In the genomic region with DNA sequence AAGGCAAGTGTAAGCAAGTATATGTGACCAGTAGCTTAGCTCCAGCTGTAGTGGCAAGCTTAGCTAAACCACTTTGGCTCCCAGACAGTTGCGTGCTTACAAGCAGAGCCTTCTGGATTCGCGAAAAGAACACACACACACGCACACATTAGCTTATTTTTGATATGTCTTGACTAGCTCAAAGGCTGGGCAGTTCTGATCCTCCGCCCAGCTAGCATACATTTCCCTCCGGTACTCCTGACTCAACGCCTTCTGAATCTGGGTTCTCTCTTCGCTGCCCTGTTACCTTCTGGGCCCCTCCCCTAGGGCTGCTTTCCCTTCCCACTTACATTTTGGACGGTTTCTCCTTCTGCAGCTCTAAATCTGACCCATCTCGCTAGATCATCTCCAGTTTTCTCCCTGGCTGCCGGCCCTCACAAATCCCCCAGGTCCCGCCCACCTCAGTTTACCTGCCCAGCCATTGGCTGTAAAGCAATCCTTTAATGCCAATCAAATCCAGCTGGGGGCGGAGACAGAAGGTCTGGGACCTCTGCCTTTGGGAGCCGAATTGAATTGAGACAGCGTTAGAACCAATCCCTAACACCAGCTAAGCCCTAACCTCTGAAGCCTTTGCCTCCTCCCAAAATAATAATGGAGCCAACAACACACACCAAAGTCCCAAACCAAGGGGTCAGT, we compare ENCODE assay signal across 9 mouse cellular contexts. TPM values are rescaled to one million over a fixed set of nuclear protein-coding genes. Genes with fewer than 3 reads are reported as not detected.
DNase-seq lines count a peak whose midpoint lies in the region; ATAC-seq and TF ChIP-seq lines count a peak whose summit lies in the region.
"Had no signal": no experiment of that assay in that cellular context is flagged by ENCODE, and none has a peak within 500 bp of the region (broad histone marks: within the 10 kb centered on the region; RNA-seq: fewer than 3 reads in every experiment).

No protein-coding gene starts in this region.

- no peak for TF ChIP-seq CTCF in gastrocnemius, adult 2 months (IDR thresholded peaks at IDR 0.05)
- no peak for TF ChIP-seq CTCF in lung, adult 2 months (IDR thresholded peaks at IDR 0.05; ENCODE audit: insufficient read depth, low read length)
- no peak for TF ChIP-seq CTCF in small intestine, adult 2 months (IDR thresholded peaks at IDR 0.05; ENCODE audit: extremely low read depth, insufficient read length, insufficient replicate concordance, low read depth, low read length)

- WGBS in forebrain, embryonic 14.5 days, result 3% methylated on average over 15 of the region's 15 CpGs
- 12% methylated on average over 15 of the region's 15 CpGs for WGBS in lung, adult 2 months
- 7% methylated on average over 15 of the region's 15 CpGs for WGBS in small intestine, adult 2 months

- H3K27me3 ChIP-seq in forebrain, embryonic 14.5 days (replicated peaks; ENCODE audit: control insufficient read depth, insufficient read depth, low read length), result peaks cover 24% of the 10 kb centered on the region
- H3K27me3 ChIP-seq in small intestine, adult 2 months (ENCODE audit: control insufficient read depth, insufficient read depth, low read length), result 0 out of 2 replicates have a peak, but pooled peaks cover 6% of the 10 kb centered on the region

- no peaks in the 10 kb centered on the region for H3K9me3 ChIP-seq in forebrain, embryonic 14.5 days (replicated peaks; ENCODE audit: control insufficient read depth, low read length)

- H3K4me2 ChIP-seq in forebrain, embryonic 14.5 days (ENCODE audit: low read length), result peak overlapping the region; percentile 50

- H3K9ac ChIP-seq in forebrain, embryonic 14.5 days (ENCODE audit: low read length), result peak overlapping the region; percentile 50; the same call in 1 of the 2 replicates

- no peak overlapping the region for H3K27ac ChIP-seq in gastrocnemius, adult 2 months
- no peak overlapping the region for H3K27ac ChIP-seq in brown adipose tissue, adult 24 weeks (replicated peaks; ENCODE audit: low read depth, low read length)
- no peak overlapping the region for H3K27ac ChIP-seq in forebrain, embryonic 14.5 days (ENCODE audit: low read depth, low read length)
- H3K27ac ChIP-seq in small intestine, adult 2 months (ENCODE audit: insufficient read depth, low read depth, low read length), result no peak overlapping the region

- peak; percentile 87 for ATAC-seq in forebrain, embryonic 14.5 days

- no peak for TF ChIP-seq POLR2A in lung, adult 2 months (IDR thresholded peaks at IDR 0.05; ENCODE audit: borderline replicate concordance, extremely low read depth, low read depth, low read length)
- no peak; the same call in 1 of the 2 replicates for TF ChIP-seq POLR2A in small intestine, adult 2 months (IDR thresholded peaks at IDR 0.05; ENCODE audit: low read depth, low read length)

- intact Hi-C loops in gastrocnemius, adult 2 months (cut with DNase I), result no loop called here
- intact Hi-C loops in gastrocnemius, postnatal 36 days (cut with DNase I), result no loop called here

- peak; percentile 64 for DNase-seq in gastrocnemius, adult 2 months
- no peak for DNase-seq in gastrocnemius, postnatal 36 days
- peak; percentile 91 for DNase-seq in forebrain, embryonic 14.5 days (ENCODE audit: low spot score)
- peak; percentile 59 for DNase-seq in kidney, adult 11 months
- DNase-seq in lung, adult 2 months, result peak; percentile 48
- no peak for DNase-seq in layer of hippocampus, postnatal 14 days (ENCODE audit: low spot score in 2 of 2)

- H3K36me3 ChIP-seq in forebrain, embryonic 14.5 days (ENCODE audit: control insufficient read depth, insufficient read depth, low read length), result no peaks in the 10 kb centered on the region
- H3K36me3 ChIP-seq in small intestine, adult 2 months (ENCODE audit: control insufficient read depth, insufficient read depth, low read length), result no peaks in the 10 kb centered on the region

- peak overlapping the region; percentile 53 for H3K4me3 ChIP-seq in gastrocnemius, adult 2 months
- peak overlapping the region; percentile 47 for H3K4me3 ChIP-seq in brown adipose tissue, adult 24 weeks (ENCODE audit: insufficient read depth, low read depth, low read length)
- H3K4me3 ChIP-seq in forebrain, embryonic 14.5 days (ENCODE audit: low read depth, low read length), result peak overlapping the region; percentile 20
- H3K4me3 ChIP-seq in lung, adult 2 months (replicated peaks; ENCODE audit: extremely low read depth, low read depth, low read length), result peak overlapping the region; percentile 1
- peak overlapping the region; percentile 50 for H3K4me3 ChIP-seq in small intestine, adult 2 months (ENCODE audit: low read depth, low read length)

- H3K4me1 ChIP-seq in brown adipose tissue, adult 24 weeks (ENCODE audit: control insufficient read depth, insufficient read depth, insufficient read length, low read length), result no peaks in the 10 kb centered on the region
- H3K4me1 ChIP-seq in forebrain, embryonic 14.5 days (ENCODE audit: control insufficient read depth, insufficient read depth, low read length), result no peaks in the 10 kb centered on the region
- no peaks in the 10 kb centered on the region; the same call in none of the 2 replicates for H3K4me1 ChIP-seq in lung, adult 2 months (ENCODE audit: control insufficient read depth, insufficient read depth, low read length)
- H3K4me1 ChIP-seq in small intestine, adult 2 months (ENCODE audit: control insufficient read depth, insufficient read depth, insufficient read length, low read length), result peaks cover 6% of the 10 kb centered on the region

RNA-seq across cellular contexts. Expression of a gene that starts 11.2 kb away (rescaled TPM):
- total RNA-seq in gastrocnemius, adult 2 months (2021), result 1 to 10 TPM; 1.8 to 2.6 TPM
- total RNA-seq in gastrocnemius, postnatal 36 days (2021), result 1 to 10 TPM; 2.3 to 3.1 TPM
- polyA plus RNA-seq in brown adipose tissue, adult 24 weeks (2012; ENCODE audit: insufficient read depth, insufficient read length, missing spikeins), result 5.3 and 5.9 TPM in 2 replicates
- 39.4 and 48.4 TPM in 2 replicates for polyA plus RNA-seq in forebrain, embryonic 14.5 days (2014; fragmentation: Nextera tagmentation; extraction: Ambion mirVana)
- 46.8 and 60.1 TPM in 2 replicates for polyA plus RNA-seq in lung, adult 2 months (2012; rRNA removed)
- polyA plus RNA-seq in small intestine, adult 2 months (2012; rRNA removed), result 314 and 949 TPM in 2 replicates
- total RNA-seq in layer of hippocampus, postnatal 14 days (2021), result 10 to 100 TPM; 79.3 to 82.2 TPM

RNA-seq across cellular contexts. Expression of a gene that starts 18.1 kb away (rescaled TPM):
- total RNA-seq in gastrocnemius, adult 2 months (2021), result under 1 TPM in 1 of 2 experiments, not detected in 1; 0.31 TPM
- not detected for total RNA-seq in gastrocnemius, postnatal 36 days (2021)
- polyA plus RNA-seq in brown adipose tissue, adult 24 weeks (2012; ENCODE audit: insufficient read depth, insufficient read length, missing spikeins), result 0.28 TPM in 1 of 2 replicates, not detected in the other
- polyA plus RNA-seq in forebrain, embryonic 14.5 days (2014; fragmentation: Nextera tagmentation; extraction: Ambion mirVana), result not detected in 2 replicates
- 12.2 and 20.6 TPM in 2 replicates for polyA plus RNA-seq in lung, adult 2 months (2012; rRNA removed)
- 3.9 and 6.9 TPM in 2 replicates for polyA plus RNA-seq in small intestine, adult 2 months (2012; rRNA removed)
- total RNA-seq in layer of hippocampus, postnatal 14 days (2021), result under 1 TPM; 0.35 to 0.76 TPM
- polyA plus RNA-seq: C2C12 had no signal

RNA-seq across cellular contexts. Expression of a gene that starts 35.4 kb away (rescaled TPM):
- total RNA-seq in gastrocnemius, adult 2 months (2021), result 1 to 10 TPM; 7.3 to 7.4 TPM
- 1 to 10 TPM; 4.5 to 6.0 TPM for total RNA-seq in gastrocnemius, postnatal 36 days (2021)
- polyA plus RNA-seq in brown adipose tissue, adult 24 weeks (2012; ENCODE audit: insufficient read depth, insufficient read length, missing spikeins), result 8.5 and 8.8 TPM in 2 replicates
- polyA plus RNA-seq in forebrain, embryonic 14.5 days (2014; fragmentation: Nextera tagmentation; extraction: Ambion mirVana), result 6.3 and 8.5 TPM in 2 replicates
- polyA plus RNA-seq in lung, adult 2 months (2012; rRNA removed), result 19.1 and 21.6 TPM in 2 replicates
- 10.0 and 21.0 TPM in 2 replicates for polyA plus RNA-seq in small intestine, adult 2 months (2012; rRNA removed)
- total RNA-seq in layer of hippocampus, postnatal 14 days (2021), result 10 to 100 TPM; 15.0 to 21.2 TPM

RNA-seq across cellular contexts. Expression of a gene that starts 35.8 kb away (rescaled TPM):
- 10 to 100 TPM; 12.7 to 16.3 TPM for total RNA-seq in gastrocnemius, adult 2 months (2021)
- 10 to 100 TPM; 10.6 to 12.9 TPM for total RNA-seq in gastrocnemius, postnatal 36 days (2021)
- polyA plus RNA-seq in brown adipose tissue, adult 24 weeks (2012; ENCODE audit: insufficient read depth, insufficient read length, missing spikeins), result 20.9 and 29.3 TPM in 2 replicates
- polyA plus RNA-seq in forebrain, embryonic 14.5 days (2014; fragmentation: Nextera tagmentation; extraction: Ambion mirVana), result 19.5 and 20.4 TPM in 2 replicates
- polyA plus RNA-seq in lung, adult 2 months (2012; rRNA removed), result 18.8 and 26.4 TPM in 2 replicates
- 22.7 and 35.6 TPM in 2 replicates for polyA plus RNA-seq in small intestine, adult 2 months (2012; rRNA removed)
- 10 to 100 TPM; 19.3 to 19.9 TPM for total RNA-seq in layer of hippocampus, postnatal 14 days (2021)

Comparison
In these comparisons a context has a peak if more than half of its experiments do, and no peak if none do; other contexts are left out.
1. DNase-seq: peak in gastrocnemius, adult 2 months (single experiment), forebrain, embryonic 14.5 days (single experiment), kidney, adult 11 months (single experiment) and lung, adult 2 months (single experiment); none in gastrocnemius, postnatal 36 days (0 of 2) and layer of hippocampus, postnatal 14 days (0 of 2).
2. H3K4me3 ChIP-seq: peak in every context shown above with its lines; median percentile 53 in gastrocnemius, adult 2 months; 50 in small intestine, adult 2 months; 47 in brown adipose tissue, adult 24 weeks; 20 in forebrain, embryonic 14.5 days; 1 in lung, adult 2 months.